Mouse (Mus musculus): ENCODE results near the gene Camk1g.

The Camk1g gene

GRCm38 (mm10) chr1:193332018-193332417 lies 38.1 kb downstream of the Camk1g start:
- DNase-seq, result no peak

- DNase-seq, result no peak
Measured at GRCm38 (mm10) chr1:193330626-193331025, 39.5 kb downstream of the Camk1g start.

- DNase-seq, result peak; percentile 81
Measured at GRCm38 (mm10) chr1:193330172-193330571, 39.9 kb downstream of the Camk1g start.

GRCm38 (mm10) chr1:193329557-193329956 lies 40.5 kb downstream of the Camk1g start:
- DNase-seq, result no peak

GRCm38 (mm10) chr1:193327686-193328085 lies 42.4 kb downstream of the Camk1g start:
- no peak for DNase-seq

GRCm38 (mm10) chr1:193327216-193327615 lies 42.9 kb downstream of the Camk1g start:
- peak; percentile 35 for DNase-seq

- no peak for DNase-seq
Measured at GRCm38 (mm10) chr1:193326456-193327145, 43.5 kb downstream of the Camk1g start.

GRCm38 (mm10) chr1:193325891-193326290 lies 44.2 kb downstream of the Camk1g start:
- DNase-seq, result no peak

- no peak for DNase-seq
Measured at GRCm38 (mm10) chr1:193324224-193324623, 45.9 kb downstream of the Camk1g start.

GRCm38 (mm10) chr1:193323686-193324085 lies 46.4 kb downstream of the Camk1g start:
- DNase-seq, result no peak

- no peak for DNase-seq
Measured at GRCm38 (mm10) chr1:193320398-193320797, 49.7 kb downstream of the Camk1g start.

GRCm38 (mm10) chr1:193319721-193320120 lies 50.4 kb downstream of the Camk1g start:
- no peak for DNase-seq

GRCm38 (mm10) chr1:193317159-193317559 lies 52.9 kb downstream of the Camk1g start:
- no peak for DNase-seq

- DNase-seq, result no peak
Measured at GRCm38 (mm10) chr1:193316358-193316750, 53.7 kb downstream of the Camk1g start.

- no peak for DNase-seq
Measured at GRCm38 (mm10) chr1:193315705-193316357, 54.3 kb downstream of the Camk1g start.

- no peak for DNase-seq
Measured at GRCm38 (mm10) chr1:193311596-193311995, 58.5 kb downstream of the Camk1g start.

- DNase-seq, result no peak
Measured at GRCm38 (mm10) chr1:193310519-193311085, 59.5 kb downstream of the Camk1g start.

GRCm38 (mm10) chr1:193309785-193310518 lies 60.1 kb downstream of the Camk1g start:
- DNase-seq, result no peak

- DNase-seq, result no peak
Measured at GRCm38 (mm10) chr1:193306832-193307231, 63.3 kb downstream of the Camk1g start.

- peak; percentile 72 for DNase-seq
Measured at GRCm38 (mm10) chr1:193305386-193305785, 64.7 kb downstream of the Camk1g start.

- DNase-seq, result no peak
Measured at GRCm38 (mm10) chr1:193303096-193303495, 67.0 kb downstream of the Camk1g start.

GRCm38 (mm10) chr1:193302093-193302405 lies 68.0 kb downstream of the Camk1g start:
- no peak for DNase-seq

- no peak for DNase-seq
Measured at GRCm38 (mm10) chr1:193301216-193302092, 68.6 kb downstream of the Camk1g start.

Measured in retina, postnatal 1 day (tissue).